In the genomic region with DNA sequence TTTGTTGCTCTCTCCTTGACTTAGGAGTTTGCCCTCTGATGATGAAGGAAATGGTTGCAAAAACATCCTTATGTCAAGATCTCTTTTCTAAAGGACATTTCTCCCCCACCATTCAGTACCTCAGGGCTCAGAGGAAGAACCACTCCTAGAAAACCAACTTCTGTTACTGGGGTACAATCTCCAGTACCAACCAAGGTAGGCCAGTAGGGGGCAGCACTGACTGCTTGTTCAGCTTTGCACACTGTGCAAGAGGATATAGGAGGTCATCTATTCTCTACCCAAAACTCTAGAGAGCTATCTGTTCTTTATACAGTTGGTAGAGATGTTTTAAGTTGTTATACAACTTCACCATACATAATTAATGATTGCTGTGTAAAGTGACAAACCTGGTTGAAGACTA, we compare ENCODE assay signal across 9 mouse cellular contexts. TPM values are rescaled to one million over a fixed set of nuclear protein-coding genes. Genes with fewer than 3 reads are reported as not detected.
DNase-seq lines count a peak whose midpoint lies in the region; ATAC-seq lines count a peak whose summit lies in the region.
"Had no signal": no experiment of that assay in that cellular context is flagged by ENCODE, and none has a peak within 500 bp of the region (broad histone marks: within the 10 kb centered on the region; RNA-seq: fewer than 3 reads in every experiment).

No protein-coding gene starts in this region.

- H3K9ac ChIP-seq in neural tube, embryonic 11.5 days (ENCODE audit: low read length): no peak overlapping the region

- no peaks in the 10 kb centered on the region for H3K36me3 ChIP-seq in neural tube, embryonic 11.5 days (ENCODE audit: control insufficient read depth, insufficient read depth, low read length)

- no peaks in the 10 kb centered on the region for H3K9me3 ChIP-seq in neural tube, embryonic 11.5 days (ENCODE audit: control insufficient read depth, low read length)

- no peaks in the 10 kb centered on the region for H3K27me3 ChIP-seq in neural tube, embryonic 11.5 days (ENCODE audit: control insufficient read depth, insufficient read depth, low read length)

- no peak overlapping the region for H3K4me3 ChIP-seq in neural tube, embryonic 11.5 days (ENCODE audit: low read depth, low read length)

- no peak overlapping the region for H3K4me2 ChIP-seq in neural tube, embryonic 11.5 days (ENCODE audit: low read depth)

- DNase-seq in left cerebral cortex, adult 11 months (ENCODE audit: low spot score): peak; percentile 12
- DNase-seq in left cerebral cortex, adult 8-10 months (ENCODE audit: low spot score in 2 of 2): no peak
- DNase-seq in R1 (ENCODE audit: low read depth, low spot score): peak; percentile 58
- peak; percentile 70 to 73 for DNase-seq in cerebellum, postnatal 10 days
- peak; percentile 38 to 83 for DNase-seq in layer of hippocampus, postnatal 25 days (ENCODE audit: extremely low spot score in 1 of 2, low spot score in 1 of 2)
- DNase-seq in neural tube, embryonic 11.5 days (ENCODE audit: low spot score): peak; percentile 24
- DNase-seq in T-cell, adult 2 months (ENCODE audit: low spot score): no peak

- H3K27ac ChIP-seq in neural tube, embryonic 11.5 days (ENCODE audit: low read depth, low read length): no peak overlapping the region

- peak; percentile 85 for ATAC-seq in granulocyte monocyte progenitor cell, adult 5-6 weeks (replicated peaks; ENCODE audit: poor library complexity, severe bottlenecking)
- 0 out of 2 replicates have a peak, but pooled peaks have one; percentile 45 for ATAC-seq in neural tube, embryonic 11.5 days (ENCODE audit: insufficient read depth, low FRiP score, low TSS enrichment)

- H3K4me1 ChIP-seq in neural tube, embryonic 11.5 days (ENCODE audit: control insufficient read depth, insufficient read depth, low read length): no peaks in the 10 kb centered on the region

RNA-seq across cellular contexts. Expression of a gene that starts 22.9 kb away (rescaled TPM):
- total RNA-seq in left cerebral cortex, adult 8-10 months (2022): 1 to 10 TPM; 1.8 to 2.4 (median 2.1) TPM
- total RNA-seq in granulocyte monocyte progenitor cell, adult 5-6 weeks (2014; fragmentation: Nextera tagmentation): not detected in 2 replicates
- total RNA-seq in granulocyte monocyte progenitor cell, adult 5-6 weeks (2017): not detected in 2 replicates
- total RNA-seq in layer of hippocampus, postnatal 25 days (2021): 1 to 10 TPM; 1.2 to 2.4 TPM
- polyA plus RNA-seq in neural tube, embryonic 11.5 days (2014; fragmentation: Nextera tagmentation; extraction: Ambion mirVana): 1.7 and 2.9 TPM in 2 replicates
- total RNA-seq: neutrophil, adult 5-6 weeks had no signal

Comparison
In these comparisons a context has a peak if more than half of its experiments do, and no peak if none do; other contexts are left out.
1. DNase-seq: peak in left cerebral cortex, adult 11 months (single experiment), R1 (single experiment), cerebellum, postnatal 10 days (2 of 2), layer of hippocampus, postnatal 25 days (2 of 2) and neural tube, embryonic 11.5 days (single experiment); none in left cerebral cortex, adult 8-10 months (0 of 2) and T-cell, adult 2 months (single experiment).